Mouse (Mus musculus): ENCODE measurements around the gene 1700001C19Rik. TPM values are rescaled to one million over a fixed set of nuclear protein-coding genes. Genes with fewer than 3 reads are reported as not detected.

The 1700001C19Rik gene
- polyA plus RNA-seq, 1 experiment: not detected

GRCm38 (mm10) chr17:47381917-47382316 lies 55.3 kb downstream of the 1700001C19Rik start:
- no peak for TF ChIP-seq CTCF (IDR thresholded peaks at IDR 0.05; ENCODE audit: extremely low read depth, insufficient read depth, insufficient read length, insufficient replicate concordance)
- no peak for TF ChIP-seq POLR2A (IDR thresholded peaks at IDR 0.05; ENCODE audit: low read depth, low read length)
- H3K36me3 ChIP-seq (ENCODE audit: control insufficient read depth, insufficient read depth, low read length): peaks cover 13% of the 10 kb centered on the region
- H3K27ac ChIP-seq (ENCODE audit: insufficient read depth, low read length): no peak overlapping the region
- no peak for DNase-seq (ENCODE audit: low read depth in 1 of 2, low spot score in 2 of 2)
- H3K4me1 ChIP-seq (ENCODE audit: control insufficient read depth, insufficient read depth, insufficient read length): no peaks in the 10 kb centered on the region
- WGBS: 72% methylated on average over 11 of the region's 11 CpGs
- H3K27me3 ChIP-seq (ENCODE audit: control insufficient read depth, insufficient read depth, low read length): no peaks in the 10 kb centered on the region
- no peak overlapping the region for H3K4me3 ChIP-seq (ENCODE audit: extremely low read depth, insufficient read depth, insufficient read length)

- 93% methylated on average over 15 of the region's 15 CpGs for WGBS
- H3K27ac ChIP-seq (ENCODE audit: insufficient read depth, low read length): no peak overlapping the region
- no peaks in the 10 kb centered on the region for H3K27me3 ChIP-seq (ENCODE audit: control insufficient read depth, insufficient read depth, low read length)
- TF ChIP-seq POLR2A (IDR thresholded peaks at IDR 0.05; ENCODE audit: low read depth, low read length) (no peak), CTCF (IDR thresholded peaks at IDR 0.05; ENCODE audit: extremely low read depth, insufficient read depth, insufficient read length, insufficient replicate concordance) (no peak)
- H3K4me3 ChIP-seq (ENCODE audit: extremely low read depth, insufficient read depth, insufficient read length): no peak overlapping the region
- H3K4me1 ChIP-seq (ENCODE audit: control insufficient read depth, insufficient read depth, insufficient read length): no peaks in the 10 kb centered on the region
- DNase-seq (ENCODE audit: low read depth in 1 of 2, low spot score in 2 of 2): no peak
- peaks cover 35% of the 10 kb centered on the region for H3K36me3 ChIP-seq (ENCODE audit: control insufficient read depth, insufficient read depth, low read length)
These were observed 59.0 kb downstream of the 1700001C19Rik start for GRCm38 (mm10) chr17:47378133-47378532.

GRCm38 (mm10) chr17:47376779-47377280 lies 60.3 kb downstream of the 1700001C19Rik start:
- no peak overlapping the region for H3K4me3 ChIP-seq (ENCODE audit: extremely low read depth, insufficient read depth, insufficient read length)
- H3K27me3 ChIP-seq (ENCODE audit: control insufficient read depth, insufficient read depth, low read length): no peaks in the 10 kb centered on the region
- DNase-seq (ENCODE audit: low read depth in 1 of 2, low spot score in 2 of 2): no peak
- TF ChIP-seq POLR2A (IDR thresholded peaks at IDR 0.05; ENCODE audit: low read depth, low read length): no peak
- TF ChIP-seq CTCF (IDR thresholded peaks at IDR 0.05; ENCODE audit: extremely low read depth, insufficient read depth, insufficient read length, insufficient replicate concordance): no peak
- WGBS: 52% methylated on average over 6 of the region's 6 CpGs
- no peak overlapping the region for H3K27ac ChIP-seq (ENCODE audit: insufficient read depth, low read length)
- H3K36me3 ChIP-seq (ENCODE audit: control insufficient read depth, insufficient read depth, low read length): peaks cover 38% of the 10 kb centered on the region
- no peaks in the 10 kb centered on the region for H3K4me1 ChIP-seq (ENCODE audit: control insufficient read depth, insufficient read depth, insufficient read length)

GRCm38 (mm10) chr17:47373991-47374390 lies 63.2 kb downstream of the 1700001C19Rik start:
- peaks cover 32% of the 10 kb centered on the region for H3K36me3 ChIP-seq (ENCODE audit: control insufficient read depth, insufficient read depth, low read length)

GRCm38 (mm10) chr17:47371451-47371850 lies 65.7 kb downstream of the 1700001C19Rik start:
- H3K27ac ChIP-seq (ENCODE audit: insufficient read depth, low read length): no peak overlapping the region
- H3K27me3 ChIP-seq (ENCODE audit: control insufficient read depth, insufficient read depth, low read length): no peaks in the 10 kb centered on the region
- peaks cover 2% of the 10 kb centered on the region; the same call in 1 of the 2 replicates for H3K4me1 ChIP-seq (ENCODE audit: control insufficient read depth, insufficient read depth, insufficient read length)
- WGBS: 12% methylated on average over 4 of the region's 4 CpGs
- peak; percentile 56; the same call in 1 of the 2 replicates for TF ChIP-seq CTCF (IDR thresholded peaks at IDR 0.05; ENCODE audit: extremely low read depth, insufficient read depth, insufficient read length, insufficient replicate concordance)
- TF ChIP-seq POLR2A (IDR thresholded peaks at IDR 0.05; ENCODE audit: low read depth, low read length): no peak
- H3K4me3 ChIP-seq (ENCODE audit: extremely low read depth, insufficient read depth, insufficient read length): no peak overlapping the region
- DNase-seq (ENCODE audit: low read depth in 1 of 2, low spot score in 2 of 2): peak; percentile 50
- peaks cover 23% of the 10 kb centered on the region for H3K36me3 ChIP-seq (ENCODE audit: control insufficient read depth, insufficient read depth, low read length)

More at GRCm38 (mm10) chr17:47373991-47374390, 63.2 kb downstream of the 1700001C19Rik start:
- DNase-seq (ENCODE audit: low read depth in 1 of 2, low spot score in 2 of 2): no peak
- Histone ChIP-seq H3K4me1 (ENCODE audit: control insufficient read depth, insufficient read depth, insufficient read length) (peaks cover 2% of the 10 kb centered on the region; the same call in 1 of the 2 replicates), H3K27ac (ENCODE audit: insufficient read depth, low read length) (no peak overlapping the region), H3K4me3 (ENCODE audit: extremely low read depth, insufficient read depth, insufficient read length) (no peak overlapping the region), H3K27me3 (ENCODE audit: control insufficient read depth, insufficient read depth, low read length) (no peaks in the 10 kb centered on the region)
- 83% methylated on average over 6 of the region's 6 CpGs for WGBS
- TF ChIP-seq CTCF (IDR thresholded peaks at IDR 0.05; ENCODE audit: extremely low read depth, insufficient read depth, insufficient read length, insufficient replicate concordance): no peak
- TF ChIP-seq POLR2A (IDR thresholded peaks at IDR 0.05; ENCODE audit: low read depth, low read length): no peak

GRCm38 (mm10) chr17:47369087-47369443 lies 68.1 kb downstream of the 1700001C19Rik start:
- 2% methylated on average over 20 of the region's 20 CpGs for WGBS
- Histone ChIP-seq H3K36me3 (ENCODE audit: control insufficient read depth, insufficient read depth, low read length) (peaks cover 8% of the 10 kb centered on the region), H3K4me3 (ENCODE audit: extremely low read depth, insufficient read depth, insufficient read length) (peak overlapping the region; percentile 88), H3K4me1 (ENCODE audit: control insufficient read depth, insufficient read depth, insufficient read length) (peaks cover 2% of the 10 kb centered on the region; the same call in 1 of the 2 replicates), H3K27ac (ENCODE audit: insufficient read depth, low read length) (no peak overlapping the region; the same call in 1 of the 2 replicates), H3K27me3 (ENCODE audit: control insufficient read depth, insufficient read depth, low read length) (no peaks in the 10 kb centered on the region)
- no peak for TF ChIP-seq CTCF (IDR thresholded peaks at IDR 0.05; ENCODE audit: extremely low read depth, insufficient read depth, insufficient read length, insufficient replicate concordance)
- no peak for TF ChIP-seq POLR2A (IDR thresholded peaks at IDR 0.05; ENCODE audit: low read depth, low read length)
- DNase-seq (ENCODE audit: low read depth in 1 of 2, low spot score in 2 of 2): no peak

GRCm38 (mm10) chr17:47368401-47369086 lies 68.6 kb downstream of the 1700001C19Rik start, which contains the start of gene Mrps10:
TSS of gene Mrps10 (plus strand) at chr17:47368887.
- H3K4me1 ChIP-seq (ENCODE audit: control insufficient read depth, insufficient read depth, insufficient read length): peaks cover 2% of the 10 kb centered on the region; the same call in 1 of the 2 replicates
- H3K27ac ChIP-seq (ENCODE audit: insufficient read depth, low read length): no peak within 1 kb of the TSS; the same call in 1 of the 2 replicates
- TF ChIP-seq CTCF (IDR thresholded peaks at IDR 0.05; ENCODE audit: extremely low read depth, insufficient read depth, insufficient read length, insufficient replicate concordance) (no peak), POLR2A (IDR thresholded peaks at IDR 0.05; ENCODE audit: low read depth, low read length) (no peak)
- peak within 1 kb of the TSS; percentile 88 for H3K4me3 ChIP-seq (ENCODE audit: extremely low read depth, insufficient read depth, insufficient read length)
- H3K27me3 ChIP-seq (ENCODE audit: control insufficient read depth, insufficient read depth, low read length): no peaks in the 10 kb centered on the region
- 6% methylated on average over 35 of the region's 35 CpGs for WGBS
- peak; percentile 80 to 81 for DNase-seq (ENCODE audit: low read depth in 1 of 2, low spot score in 2 of 2)
- H3K36me3 ChIP-seq (ENCODE audit: control insufficient read depth, insufficient read depth, low read length): peaks cover 5% of the 10 kb centered on the region

Other genes with a start within 250 kb of the 1700001C19Rik start
- gene Mrps10, start 68.5 kb downstream of the 1700001C19Rik start, polyA plus RNA-seq (2012; rRNA removed): 10.1 and 11.3 TPM in 2 replicates
- gene Guca1b, start 52.0 kb downstream of the 1700001C19Rik start, polyA plus RNA-seq (2012; rRNA removed): 1.7 and 2.2 TPM in 2 replicates
- 1.9 and 2.0 TPM in 2 replicates for gene Guca1a, start 36.8 kb downstream of the 1700001C19Rik start, polyA plus RNA-seq (2012; rRNA removed)
- gene AI661453, start 761 bp downstream of the 1700001C19Rik start, polyA plus RNA-seq (2012; rRNA removed): 0.26 and 0.28 TPM in 2 replicates
- 26.5 and 29.7 TPM in 2 replicates for gene Taf8, start 64.9 kb upstream of the 1700001C19Rik start, polyA plus RNA-seq (2012; rRNA removed)
- 171 and 240 TPM in 2 replicates for gene Ccnd3, start 67.7 kb upstream of the 1700001C19Rik start, polyA plus RNA-seq (2012; rRNA removed)
- gene Bysl, start 174.1 kb upstream of the 1700001C19Rik start, polyA plus RNA-seq (2012; rRNA removed): 5.8 and 7.5 TPM in 2 replicates
- gene Med20, start 174.2 kb upstream of the 1700001C19Rik start, polyA plus RNA-seq (2012; rRNA removed): 18.8 and 20.6 TPM in 2 replicates
- 0.39 and 1.2 TPM in 2 replicates for gene Gm20517, start 174.2 kb upstream of the 1700001C19Rik start, polyA plus RNA-seq (2012; rRNA removed)
- gene Usp49, start 193.3 kb upstream of the 1700001C19Rik start, polyA plus RNA-seq (2012; rRNA removed): 4.5 and 4.6 TPM in 2 replicates

Data from spleen, adult 2 months (tissue).